Mouse (Mus musculus) midbrain, embryonic 10.5 days (tissue): ENCODE data around the gene Hdac11. TPM values are rescaled to one million over a fixed set of nuclear protein-coding genes. Genes with fewer than 3 reads are reported as not detected.
A peak's percentile ranks its signal among the peaks of the same experiment; 100 is the strongest.

Experiments used
- DNase-seq: peaks from one replicate; pipeline ENCODE4 v3.0.0-alpha.2; 2017; ENCODE audit warnings: low spot score
- H3K27ac ChIP-seq: fragments of 300-500 bp; sonication (generic); replicated peaks from 2 replicates; pipeline ENCODE4 v1.5.1; 2016; ENCODE audit warnings: mild to moderate bottlenecking
- H3K27me3 ChIP-seq: fragments of 300-500 bp; sonication (generic); 2 replicates; pipeline ENCODE4 v1.6.1; 2016; ENCODE audit warnings: low read depth, mild to moderate bottlenecking; ENCODE audit not compliant: poor library complexity, severe bottlenecking
- H3K36me3 ChIP-seq: fragments of 300-500 bp; sonication (generic); 2 replicates; pipeline ENCODE4 v1.6.1; 2016; ENCODE audit warnings: mild to moderate bottlenecking, moderate library complexity
- H3K4me1 ChIP-seq: fragments of 300-500 bp; sonication (generic); 2 replicates; pipeline ENCODE4 v1.6.1; 2016
- H3K4me3 ChIP-seq: fragments of 300-500 bp; sonication (generic); 2 replicates; pipeline ENCODE4 v1.5.1; 2016; ENCODE audit warnings: mild to moderate bottlenecking, moderate library complexity
- H3K9me3 ChIP-seq: fragments of 300-500 bp; sonication (generic); replicated peaks from 2 replicates; pipeline ENCODE4 v1.6.1; 2016; ENCODE audit warnings: mild to moderate bottlenecking
- WGBS: fragments of 180-500 bp; shearing (Covaris S2); methylation state at CpG from one replicate; pipeline ENCODE4 v1.1.7; 2016; 5-methylcytosine and 5-hydroxymethylcytosine counted together
- polyA plus RNA-seq: library from polyadenylated mRNA; unstranded; fragments of >200 nt; fragmentation: Nextera tagmentation; extraction: Ambion mirVana; gene quantifications from 2 replicates; pipeline ENCODE4 v1.2.1, GENCODE M21; 2016

Gene Hdac11
- polyA plus RNA-seq, 1 experiment from 2014 or later = 9.4 TPM

DNA sequence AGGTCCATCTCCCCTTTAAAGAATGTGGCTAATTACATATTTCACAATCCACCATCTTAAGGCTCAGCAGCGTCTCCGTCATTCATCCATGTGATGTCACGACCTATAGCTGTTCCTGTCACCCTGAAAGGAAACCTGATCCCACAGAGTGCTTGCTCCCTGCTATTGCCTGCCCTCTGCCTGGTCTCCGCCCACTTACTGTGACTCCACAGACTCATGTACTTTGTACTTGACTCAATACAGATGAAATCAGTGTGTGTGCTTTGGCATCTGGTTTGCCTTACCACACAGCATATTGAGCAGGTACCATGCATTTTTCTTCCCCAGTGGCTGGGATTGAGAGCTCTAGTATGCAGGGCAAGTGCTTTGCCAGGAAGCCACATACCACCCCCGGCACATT lies 5.8 kb downstream of the Hdac11 start:
- H3K4me3 ChIP-seq = no peak overlapping the region
- WGBS = 87% methylated on average over 5 of the region's 5 CpGs
- DNase-seq = no peak
- H3K27ac ChIP-seq = no peak overlapping the region
- peaks cover 53% of the 10 kb centered on the region for H3K4me1 ChIP-seq
- H3K9me3 ChIP-seq = no peaks in the 10 kb centered on the region
- H3K36me3 ChIP-seq = peaks cover 10% of the 10 kb centered on the region; the same call in 1 of the 2 replicates
- peaks cover 8% of the 10 kb centered on the region for H3K27me3 ChIP-seq

DNA sequence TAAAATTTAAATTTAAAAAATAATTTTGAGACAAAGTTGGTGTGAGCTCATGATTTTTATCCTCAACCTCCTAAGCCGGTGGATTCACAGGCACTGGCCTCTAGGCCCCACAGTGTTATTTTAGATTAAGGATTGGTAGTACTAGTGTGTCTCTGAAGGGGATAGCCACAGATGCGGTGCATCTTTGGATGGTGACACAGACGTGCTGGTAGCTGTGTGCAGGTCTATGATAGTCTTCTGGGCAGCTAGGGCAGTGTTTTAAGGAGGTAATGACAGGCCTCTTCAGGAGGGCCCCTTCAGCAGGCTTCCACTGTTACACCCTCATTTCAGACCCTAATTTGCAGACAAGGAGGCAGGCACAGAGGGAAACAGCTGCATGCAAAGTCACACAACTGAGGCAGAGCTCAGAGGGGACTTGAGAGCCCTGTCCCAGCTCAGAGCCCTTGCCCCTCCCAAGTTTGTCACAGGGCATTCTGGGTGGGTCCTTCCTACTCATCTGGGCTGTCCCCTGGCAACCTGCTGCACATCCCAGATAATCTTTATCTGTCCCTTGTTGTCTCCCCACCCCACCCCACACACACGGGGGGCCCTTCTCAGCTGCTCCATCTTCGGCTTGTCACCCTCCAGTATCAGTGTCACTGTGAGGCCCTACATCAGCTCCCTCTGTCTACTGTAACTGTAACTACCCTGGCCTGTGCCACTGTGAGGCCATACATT lies 6.9 kb downstream of the Hdac11 start:
- no peak overlapping the region for H3K4me3 ChIP-seq
- peaks cover 10% of the 10 kb centered on the region; the same call in 1 of the 2 replicates for H3K36me3 ChIP-seq
- DNase-seq = no peak
- H3K4me1 ChIP-seq = peaks cover 42% of the 10 kb centered on the region
- 83% methylated on average over 5 of the region's 5 CpGs for WGBS
- no peaks in the 10 kb centered on the region for H3K9me3 ChIP-seq
- peak overlapping the region; percentile 46 for H3K27ac ChIP-seq
- no peaks in the 10 kb centered on the region for H3K27me3 ChIP-seq

DNA sequence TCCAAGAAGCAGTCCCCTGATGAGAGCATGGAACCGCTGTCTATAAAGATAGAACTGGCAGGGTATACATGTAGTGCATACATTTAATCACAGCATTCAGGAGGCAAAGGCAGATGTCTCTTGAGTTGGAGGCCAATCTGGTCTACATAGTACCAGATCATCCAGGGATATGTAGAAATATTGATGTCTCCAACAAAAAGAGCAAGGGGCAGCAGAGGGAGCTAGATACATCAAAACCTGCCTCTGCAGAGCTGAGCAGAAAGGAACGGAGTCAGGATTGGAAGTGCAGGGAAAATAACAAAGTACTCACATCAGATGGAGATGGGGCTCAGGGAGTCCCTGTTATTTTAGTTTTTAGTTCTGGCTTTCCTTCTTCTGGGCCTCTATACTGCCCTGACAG lies 8.1 kb downstream of the Hdac11 start:
- peaks cover 31% of the 10 kb centered on the region for H3K4me1 ChIP-seq
- no peak for DNase-seq
- WGBS = 81% methylated on average over 2 of the region's 2 CpGs
- no peaks in the 10 kb centered on the region for H3K9me3 ChIP-seq
- H3K27me3 ChIP-seq = no peaks in the 10 kb centered on the region
- H3K27ac ChIP-seq = no peak overlapping the region
- peaks cover 15% of the 10 kb centered on the region for H3K36me3 ChIP-seq
- H3K4me3 ChIP-seq = no peak overlapping the region

DNA sequence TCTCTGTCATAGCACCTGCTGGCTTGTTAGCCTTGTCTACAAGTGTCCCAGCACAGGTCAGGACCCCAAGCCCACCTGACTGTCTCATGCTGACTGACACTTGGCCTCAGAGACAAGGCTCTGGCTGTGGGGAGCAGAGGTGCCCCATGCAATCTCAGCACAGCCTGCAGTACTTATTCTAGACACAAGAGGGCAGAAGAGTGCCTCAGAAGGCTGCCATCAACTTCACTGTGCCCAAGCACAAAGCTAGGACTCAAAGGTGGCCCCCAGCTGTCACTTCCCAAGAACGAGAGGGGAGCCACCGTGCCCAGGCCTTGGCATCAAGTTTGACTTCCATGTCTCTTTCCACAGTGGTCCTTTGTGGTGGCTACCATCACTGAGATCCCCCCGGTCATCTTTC lies 8.7 kb downstream of the Hdac11 start:
- H3K4me3 ChIP-seq = no peak overlapping the region
- peak; percentile 70 for DNase-seq
- WGBS = 36% methylated on average over 3 of the region's 3 CpGs

DNA sequence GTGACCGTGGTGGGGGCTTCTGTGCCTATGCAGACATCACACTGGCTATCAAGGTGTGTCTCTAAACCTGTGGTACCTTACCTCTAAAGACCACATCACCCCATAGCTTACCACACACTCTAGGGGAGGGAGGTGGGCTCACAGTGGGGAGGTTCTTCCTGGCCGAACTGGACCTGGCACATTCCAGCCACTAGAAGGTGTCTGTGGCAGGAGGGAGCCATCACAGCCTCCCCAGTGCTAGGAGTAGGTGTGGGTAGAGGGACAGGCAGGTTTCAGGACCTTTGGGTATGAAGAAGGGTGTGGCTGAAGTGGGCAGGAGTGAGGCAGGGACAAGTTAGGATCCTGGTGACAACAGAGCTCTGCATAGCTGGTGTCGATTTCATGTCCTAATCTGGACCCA lies 11.4 kb downstream of the Hdac11 start:
- Histone ChIP-seq H3K27me3 (no peaks in the 10 kb centered on the region), H3K9me3 (no peaks in the 10 kb centered on the region), H3K36me3 (peaks cover 27% of the 10 kb centered on the region), H3K4me1 (peaks cover 14% of the 10 kb centered on the region), H3K4me3 (no peak overlapping the region), H3K27ac (0 out of 2 replicates have a peak overlapping the region, but pooled peaks have one; percentile 23)
- 66% methylated on average over 3 of the region's 3 CpGs for WGBS
- no peak for DNase-seq

More for the DNA sequence above, 8.7 kb downstream of the Hdac11 start:
- H3K4me1 ChIP-seq = peaks cover 26% of the 10 kb centered on the region
- peaks cover 15% of the 10 kb centered on the region for H3K36me3 ChIP-seq
- H3K27ac ChIP-seq = peak overlapping the region; percentile 42
- no peaks in the 10 kb centered on the region for H3K9me3 ChIP-seq
- no peaks in the 10 kb centered on the region for H3K27me3 ChIP-seq

DNA sequence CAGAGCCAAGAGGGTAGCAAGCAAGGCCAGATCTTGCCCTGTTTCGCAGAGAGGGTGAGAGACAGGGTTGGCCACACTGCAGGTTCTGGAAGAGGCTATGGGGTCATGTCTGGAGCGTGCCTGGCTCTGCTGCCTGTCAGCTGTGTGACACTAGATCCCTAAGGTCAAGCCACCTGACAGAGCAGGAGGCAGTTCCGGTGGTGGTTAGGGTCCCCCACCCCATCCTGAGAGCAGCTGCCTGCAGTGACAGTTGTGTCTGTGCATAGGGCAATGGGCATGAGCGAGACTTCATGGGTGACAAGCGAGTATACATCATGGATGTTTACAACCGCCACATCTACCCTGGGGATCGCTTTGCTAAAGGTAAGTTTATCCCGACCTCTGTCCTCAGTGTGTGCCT lies 12.7 kb downstream of the Hdac11 start:
- Histone ChIP-seq H3K4me3 (no peak overlapping the region), H3K27me3 (no peaks in the 10 kb centered on the region), H3K4me1 (peaks cover 7% of the 10 kb centered on the region), H3K36me3 (peaks cover 33% of the 10 kb centered on the region), H3K9me3 (no peaks in the 10 kb centered on the region), H3K27ac (no peak overlapping the region)
- WGBS = 92% methylated on average over 8 of the region's 8 CpGs
- no peak for DNase-seq

DNA sequence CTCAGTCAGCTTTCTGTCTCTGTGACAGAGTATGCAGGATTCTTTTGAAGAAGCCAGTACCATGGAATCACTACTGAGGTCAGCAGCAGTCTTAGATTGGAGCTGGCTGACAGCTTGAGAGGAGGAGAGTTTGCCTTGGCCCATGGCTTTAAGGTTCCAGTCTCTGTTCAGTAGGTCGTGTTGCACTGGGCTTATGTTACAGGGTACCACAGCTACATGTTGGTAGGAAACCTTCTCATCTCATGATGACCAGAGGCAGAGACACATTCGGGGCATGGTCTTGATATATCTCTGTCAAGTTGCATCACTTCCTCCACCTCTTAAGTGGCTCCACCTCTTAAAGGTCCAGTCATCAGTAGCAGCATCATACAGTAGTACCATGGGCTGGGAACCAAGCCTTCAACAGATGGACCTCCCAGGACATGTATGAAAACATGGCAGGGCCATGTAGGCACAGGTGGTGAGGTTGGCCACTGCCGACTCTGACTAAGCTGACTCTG lies 15.0 kb downstream of the Hdac11 start:
- H3K36me3 ChIP-seq = peaks cover 34% of the 10 kb centered on the region
- no peak for DNase-seq
- H3K27me3 ChIP-seq = no peaks in the 10 kb centered on the region
- 81% methylated on average over 3 of the region's 3 CpGs for WGBS
- no peak overlapping the region for H3K4me3 ChIP-seq
- no peaks in the 10 kb centered on the region for H3K9me3 ChIP-seq
- no peaks in the 10 kb centered on the region for H3K4me1 ChIP-seq
- H3K27ac ChIP-seq = no peak overlapping the region

DNA sequence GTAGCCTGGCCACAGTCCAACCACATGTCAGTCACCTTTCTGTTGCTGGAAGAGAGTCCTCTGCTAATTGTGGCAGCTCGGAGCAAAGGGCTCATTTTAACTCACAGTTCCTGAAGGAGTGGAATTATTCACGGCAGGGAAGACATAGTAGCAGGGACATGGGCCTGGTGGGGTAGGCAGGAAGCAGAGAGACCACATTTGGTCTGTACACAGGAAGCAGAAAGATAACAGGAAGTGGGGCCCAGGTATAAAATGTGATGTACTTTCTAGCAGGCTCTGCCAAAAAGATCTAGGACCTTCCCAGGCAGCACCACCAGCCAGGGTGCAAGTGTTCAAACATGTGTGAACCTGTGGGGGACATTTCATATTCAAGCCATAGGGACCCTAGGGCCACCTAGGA lies 15.9 kb downstream of the Hdac11 start:
- Histone ChIP-seq H3K36me3 (peaks cover 31% of the 10 kb centered on the region), H3K4me3 (no peak overlapping the region), H3K27me3 (no peaks in the 10 kb centered on the region), H3K27ac (no peak overlapping the region), H3K4me1 (no peaks in the 10 kb centered on the region), H3K9me3 (no peaks in the 10 kb centered on the region)
- WGBS = 92% methylated on average over 2 of the region's 2 CpGs
- no peak for DNase-seq

DNA sequence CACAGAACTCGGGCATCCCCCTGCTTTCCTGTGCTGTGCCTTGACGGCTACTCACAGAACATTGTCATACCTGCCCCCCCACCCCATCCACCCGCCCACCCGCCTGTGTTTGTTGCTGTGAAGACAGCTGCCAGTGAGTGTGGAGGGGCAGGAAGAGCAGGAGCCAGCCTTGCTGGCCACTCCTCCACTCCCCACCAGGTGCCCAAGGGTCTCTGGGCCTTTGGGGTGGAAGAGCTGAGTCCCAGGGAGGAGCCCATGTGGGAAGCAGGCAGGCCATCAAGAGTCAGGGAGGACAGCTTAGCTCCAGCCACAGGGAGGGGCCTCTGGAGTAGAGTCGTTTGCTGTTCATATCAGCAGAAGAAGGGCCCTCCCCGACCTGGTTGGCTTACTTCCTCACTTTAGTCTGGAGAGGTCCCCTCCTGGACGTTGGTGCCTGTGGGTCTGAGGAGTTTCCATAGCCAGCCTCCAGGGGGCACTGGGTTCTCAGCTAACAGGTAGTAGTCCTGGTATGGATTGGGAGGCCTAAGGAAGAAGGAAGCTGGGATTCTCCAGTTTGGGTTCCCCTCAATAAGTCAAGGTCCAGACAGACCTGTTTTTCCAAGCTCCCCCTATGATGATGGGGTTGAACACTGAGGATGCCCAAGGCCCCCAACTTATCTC lies 16.9 kb downstream of the Hdac11 start:
- Histone ChIP-seq H3K27me3 (no peaks in the 10 kb centered on the region), H3K4me3 (no peak overlapping the region), H3K9me3 (no peaks in the 10 kb centered on the region), H3K27ac (no peak overlapping the region), H3K4me1 (no peaks in the 10 kb centered on the region), H3K36me3 (peaks cover 31% of the 10 kb centered on the region)
- 49% methylated on average over 7 of the region's 7 CpGs for WGBS
- peak; percentile 68 for DNase-seq

DNA sequence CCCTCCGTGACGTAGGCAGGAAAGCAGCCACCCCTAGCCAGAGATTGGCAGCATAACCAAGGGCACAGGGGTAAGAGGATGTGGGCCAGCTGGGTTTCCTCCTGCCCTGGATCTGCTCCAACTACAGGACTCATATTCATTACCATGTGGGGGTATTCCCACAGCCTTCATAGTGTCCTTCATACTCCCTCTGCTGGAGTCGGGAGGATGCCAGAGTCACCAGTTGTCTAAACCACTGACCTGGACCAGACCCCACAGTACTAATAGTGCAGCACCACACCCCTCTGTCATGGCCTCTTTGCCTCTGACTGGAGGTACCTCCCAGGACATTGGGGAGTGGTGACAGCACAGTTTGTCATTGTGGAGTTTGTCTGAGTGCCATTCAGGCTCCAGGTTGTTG lies 17.7 kb downstream of the Hdac11 start:
- Histone ChIP-seq H3K27me3 (no peaks in the 10 kb centered on the region), H3K27ac (no peak overlapping the region), H3K4me1 (no peaks in the 10 kb centered on the region), H3K9me3 (no peaks in the 10 kb centered on the region), H3K4me3 (no peak overlapping the region), H3K36me3 (peaks cover 24% of the 10 kb centered on the region)
- WGBS = 88% methylated on average over 3 of the region's 3 CpGs
- DNase-seq = no peak

DNA sequence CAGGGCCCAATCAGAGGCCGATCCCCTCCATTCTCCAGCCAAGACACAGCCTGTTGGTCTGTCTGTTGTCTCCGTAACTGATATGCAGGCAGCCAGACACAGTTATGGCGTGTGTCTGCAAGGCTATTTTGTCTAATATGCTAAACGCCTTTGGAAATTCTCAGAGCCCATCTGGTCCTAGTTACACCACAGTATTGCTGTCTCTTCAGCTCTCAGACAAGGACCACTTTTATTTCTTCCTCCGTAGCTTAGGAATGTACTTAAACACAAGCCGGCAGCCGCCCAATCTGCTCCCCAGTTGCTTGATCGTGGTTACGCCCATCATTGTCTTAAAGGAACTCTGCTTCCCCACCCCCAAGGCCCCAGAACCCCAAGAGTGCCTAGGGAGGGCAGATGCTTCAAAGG lies 24.3 kb downstream of the Hdac11 start:
- WGBS = 69% methylated on average over 9 of the region's 9 CpGs
- DNase-seq = no peak
- Histone ChIP-seq H3K36me3 (no peaks in the 10 kb centered on the region), H3K27me3 (no peaks in the 10 kb centered on the region), H3K4me3 (no peak overlapping the region), H3K9me3 (no peaks in the 10 kb centered on the region), H3K27ac (peak overlapping the region; percentile 34; the same call in 1 of the 2 replicates), H3K4me1 (peaks cover 10% of the 10 kb centered on the region; the same call in 1 of the 2 replicates)

DNA sequence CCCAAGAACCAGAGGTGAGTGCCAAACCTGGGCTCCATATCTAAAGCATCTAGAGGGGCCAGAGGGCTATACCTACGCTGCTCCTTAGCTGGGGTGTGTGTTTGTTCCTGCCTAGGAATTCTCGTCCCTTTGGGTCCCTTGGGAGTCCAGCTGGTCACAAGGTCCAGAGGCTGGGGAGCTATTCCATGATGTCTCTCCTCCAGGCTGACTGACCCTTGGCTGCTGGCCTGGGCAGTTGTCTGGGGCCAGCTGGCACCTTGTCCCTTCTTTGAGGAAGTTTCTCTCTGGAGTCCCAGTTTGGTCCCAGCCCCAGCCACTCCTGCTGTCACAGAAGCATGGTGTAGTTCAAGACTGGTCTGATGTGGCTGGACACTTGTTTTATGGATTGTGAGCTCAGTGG lies 24.9 kb downstream of the Hdac11 start:
- H3K4me1 ChIP-seq = peaks cover 10% of the 10 kb centered on the region; the same call in 1 of the 2 replicates
- H3K27ac ChIP-seq = no peak overlapping the region
- H3K36me3 ChIP-seq = no peaks in the 10 kb centered on the region
- no peaks in the 10 kb centered on the region for H3K27me3 ChIP-seq
- H3K4me3 ChIP-seq = no peak overlapping the region
- WGBS = 82% methylated on average over 2 of the region's 2 CpGs
- no peaks in the 10 kb centered on the region for H3K9me3 ChIP-seq
- no peak for DNase-seq

DNA sequence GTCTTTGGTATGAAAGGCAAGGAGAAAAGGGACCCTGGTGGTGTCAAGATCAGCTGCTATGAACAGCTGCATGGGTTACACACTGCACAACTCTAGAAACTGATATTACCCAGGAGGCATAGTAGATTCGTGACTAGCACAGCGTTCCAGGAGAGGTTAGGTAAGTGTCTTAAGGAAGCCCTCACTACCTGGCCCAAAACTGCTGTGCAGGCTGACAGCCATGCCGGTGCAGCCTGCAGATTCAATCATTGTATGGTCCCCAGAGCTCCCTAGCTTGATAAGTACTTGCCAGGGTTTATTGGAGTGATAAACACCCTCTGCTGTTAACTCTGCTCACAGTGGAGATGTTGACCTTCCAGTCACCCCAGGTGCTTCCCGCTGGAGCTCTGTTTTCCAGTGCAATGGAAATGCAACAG lies 25.6 kb downstream of the Hdac11 start:
- Histone ChIP-seq H3K9me3 (no peaks in the 10 kb centered on the region), H3K36me3 (no peaks in the 10 kb centered on the region), H3K27me3 (no peaks in the 10 kb centered on the region), H3K27ac (no peak overlapping the region), H3K4me3 (no peak overlapping the region), H3K4me1 (peaks cover 10% of the 10 kb centered on the region; the same call in 1 of the 2 replicates)
- WGBS = 85% methylated on average over 4 of the region's 4 CpGs
- DNase-seq = no peak
